Mouse (Mus musculus) liver, embryonic 14.5 days (tissue): ENCODE measurements around the gene Gm10198. TPM values are rescaled to one million over a fixed set of nuclear protein-coding genes. Genes with fewer than 3 reads are reported as not detected.
A peak's percentile ranks its signal among the peaks of the same experiment; 100 is the strongest.

Source experiments
- ATAC-seq: fragments of 200-750 bp; cut with Nextera tagmentation; 2 replicates; pipeline ENCODE4 v1.8.0; 2017; ENCODE audit warnings: moderate number of reproducible peaks, mild to moderate bottlenecking, moderate library complexity; ENCODE audit not compliant: insufficient read depth
- DNase-seq, 3 experiments: peaks; one replicate each; pipeline ENCODE4 v3.0.0-alpha.2; 2012 to 2013; ENCODE audit warnings: low read depth in 3 of 3, low spot score in 3 of 3
- H3K27ac ChIP-seq: fragments of 300-500 bp; sonication (generic); 2 replicates; pipeline ENCODE4 v1.5.1; 2014; ENCODE audit warnings: moderate library complexity, mild to moderate bottlenecking, control low read depth, inconsistent platforms
- H3K27me3 ChIP-seq: fragments of 300-500 bp; sonication (generic); 2 replicates; pipeline ENCODE4 v1.6.1; 2014; ENCODE audit warnings: mild to moderate bottlenecking, low read length, moderate library complexity; ENCODE audit not compliant: control insufficient read depth, insufficient read depth
- H3K36me3 ChIP-seq: fragments of 300-500 bp; sonication (generic); replicated peaks from 2 replicates; pipeline ENCODE4 v1.6.1; 2014; ENCODE audit warnings: low read depth; ENCODE audit not compliant: control insufficient read depth, insufficient read depth
- H3K4me1 ChIP-seq, 2 experiments: fragments of 200-500 bp in 1 of 2; fragments of 300-500 bp in 1 of 2; sonication (generic) in 1 of 2; replicated peaks; 2 replicates each; pipeline ENCODE4 v1.6.1; 2012 to 2014; ENCODE audit warnings: antibody characterized with exemption in 1 of 2, inconsistent platforms in 1 of 2, low read length in 1 of 2; ENCODE audit not compliant: control insufficient read depth in 2 of 2, insufficient read depth in 2 of 2
- H3K4me2 ChIP-seq: fragments of 300-500 bp; sonication (generic); 2 replicates; pipeline ENCODE4 v1.6.1; 2014; ENCODE audit warnings: low read depth, mild to moderate bottlenecking, control low read depth, moderate library complexity
- H3K4me3 ChIP-seq, 2 experiments: fragments of 200-500 bp in 1 of 2; fragments of 300-500 bp in 1 of 2; sonication (generic) in 1 of 2; 2 replicates each; pipeline ENCODE4 v1.5.1; 2012 to 2014; ENCODE audit warnings: low read depth in 2 of 2, low read length in 2 of 2, mild to moderate bottlenecking in 2 of 2, control low read depth in 1 of 2, inconsistent platforms in 1 of 2, moderate library complexity in 1 of 2; ENCODE audit not compliant: insufficient read depth in 1 of 2
- H3K9ac ChIP-seq: fragments of 300-500 bp; sonication (generic); replicated peaks from 2 replicates; pipeline ENCODE4 v1.6.1; 2014; ENCODE audit warnings: mild to moderate bottlenecking, control low read depth, moderate library complexity
- H3K9me3 ChIP-seq: fragments of 300-500 bp; sonication (generic); 2 replicates; pipeline ENCODE4 v1.6.1; 2016; ENCODE audit warnings: low read length, mixed read lengths; ENCODE audit not compliant: control insufficient read depth
- CTCF ChIP-seq: IDR thresholded peaks from 2 replicates; pipeline ENCODE4 v1.5.1; 2016; ENCODE audit warnings: antibody characterized with exemption, low read depth, control low read depth
- EP300 ChIP-seq: IDR thresholded peaks from 2 replicates; pipeline ENCODE4 v1.6.1; 2016; ENCODE audit warnings: antibody characterized with exemption, low read depth
- WGBS: fragments of 180-500 bp; shearing (Covaris S2); extraction: QIAGEN DNeasy Blood & Tissue Kit; methylation state at CpG from one replicate; pipeline ENCODE4 v1.1.7; 2014; ENCODE audit not compliant: insufficient replicate concordance; 5-methylcytosine and 5-hydroxymethylcytosine counted together
- polyA plus RNA-seq, 2 experiments: library from polyadenylated mRNA; depleted of rRNA in 1 of 2; stranded (reverse) in 1 of 2; unstranded in 1 of 2; fragments of >200 nt; fragmentation: Nextera tagmentation in 1 of 2; extraction: Ambion mirVana in 1 of 2; gene quantifications; 2 replicates each; pipeline versions ENCODE4 v1.2.1 to v1.2.3; 2012 to 2014

Gm10198 gene
- polyA plus RNA-seq, 2 experiments: not detected

DNA sequence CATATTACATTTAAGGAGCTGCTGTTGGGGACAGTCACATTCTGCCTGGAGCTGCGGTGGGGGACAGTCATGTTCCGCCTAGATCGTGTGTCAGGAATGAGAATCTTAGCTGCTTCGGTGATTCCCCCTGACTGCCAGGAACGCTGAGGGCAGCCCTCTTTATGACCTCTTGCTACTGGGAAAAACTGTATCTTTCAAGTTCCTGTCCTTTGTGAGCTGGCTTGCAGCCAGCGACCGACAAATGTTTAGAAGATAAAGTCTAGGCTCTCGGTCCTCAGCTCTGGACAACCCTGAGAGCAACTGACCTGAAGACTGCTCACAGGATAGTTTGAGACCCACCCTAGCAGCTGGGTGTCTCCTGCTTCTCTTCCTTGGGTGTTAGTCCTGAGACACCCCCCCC lies 37.3 kb upstream of the Gm10198 start:
- WGBS: 11% methylated on average over 8 of the region's 8 CpGs
- Histone ChIP-seq H3K4me3 (no peak overlapping the region), H3K9ac (0 out of 2 replicates have a peak overlapping the region, but pooled peaks have one; percentile 11), H3K9me3 (no peaks in the 10 kb centered on the region; the same call in 1 of the 2 replicates), H3K27me3 (no peaks in the 10 kb centered on the region), H3K4me2 (peak overlapping the region; percentile 38), H3K36me3 (no peaks in the 10 kb centered on the region), H3K4me1 (peaks cover 38 to 39% of the 10 kb centered on the region in 2 experiments), H3K27ac (peak overlapping the region; percentile 3)
- peak; percentile 38; the same call in 1 of the 2 replicates for ATAC-seq
- TF ChIP-seq EP300: 0 out of 2 replicates have a peak, but pooled peaks have one; percentile 16
- no peak for TF ChIP-seq CTCF
- DNase-seq: peak; percentile 41 to 67 (median 51)

DNA sequence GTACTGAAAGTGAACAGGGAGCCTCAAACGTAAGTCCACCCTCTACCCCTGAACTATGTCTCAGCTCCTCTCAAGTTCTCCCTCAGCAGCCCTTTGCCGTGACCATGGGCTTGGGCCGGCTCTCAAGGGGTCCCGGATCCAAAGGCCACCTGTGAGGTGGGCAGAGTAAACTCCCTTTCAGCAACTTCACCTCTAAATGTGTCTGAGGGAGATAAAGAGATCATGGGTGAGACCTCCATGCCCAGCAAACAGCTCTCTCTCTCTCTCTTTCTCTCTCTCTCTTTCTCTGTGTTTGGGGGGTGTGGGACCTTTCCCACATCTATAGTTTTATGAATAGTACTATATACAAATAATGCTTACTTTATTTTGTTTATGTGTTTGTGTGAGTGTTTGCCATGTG lies 36.2 kb upstream of the Gm10198 start:
- peaks cover 38 to 39% of the 10 kb centered on the region in 2 experiments for H3K4me1 ChIP-seq
- peak overlapping the region; percentile 21 for H3K9ac ChIP-seq
- H3K4me3 ChIP-seq: no peak overlapping the region
- H3K27me3 ChIP-seq: no peaks in the 10 kb centered on the region
- peak; percentile 72 for ATAC-seq
- peak overlapping the region; percentile 42 for H3K4me2 ChIP-seq
- TF ChIP-seq EP300 (peak; percentile 64; the same call in 1 of the 2 replicates), CTCF (no peak)
- H3K9me3 ChIP-seq: peaks cover 3% of the 10 kb centered on the region; the same call in 1 of the 2 replicates
- 28% methylated on average over 4 of the region's 4 CpGs for WGBS
- H3K27ac ChIP-seq: peak overlapping the region; percentile 71
- DNase-seq: no peak
- no peaks in the 10 kb centered on the region for H3K36me3 ChIP-seq

DNA sequence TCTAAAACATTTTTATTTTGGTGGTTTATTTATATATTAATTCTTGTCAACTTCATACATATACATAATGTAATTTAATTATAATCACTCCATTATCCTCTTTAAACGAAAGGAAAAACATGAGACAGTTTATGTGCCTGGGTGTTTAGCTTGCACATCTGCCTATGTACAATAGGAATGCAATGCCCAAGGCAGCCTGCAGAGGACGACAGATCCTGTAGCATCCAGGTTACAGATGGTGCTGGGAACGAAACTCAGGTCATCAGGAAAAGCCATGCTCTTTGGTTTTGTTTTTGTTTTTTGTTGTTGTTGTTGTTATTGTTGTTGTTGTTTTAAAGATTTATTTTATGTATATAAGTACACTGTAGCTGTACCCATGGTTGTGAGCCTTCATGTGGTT lies 32.4 kb upstream of the Gm10198 start:
- no peak for ATAC-seq
- H3K4me3 ChIP-seq: no peak overlapping the region
- no peaks in the 10 kb centered on the region for H3K36me3 ChIP-seq
- no peak overlapping the region for H3K4me2 ChIP-seq
- H3K9ac ChIP-seq: no peak overlapping the region
- peaks cover 18% of the 10 kb centered on the region in 2 experiments for H3K4me1 ChIP-seq
- no peak overlapping the region for H3K27ac ChIP-seq
- no peak for TF ChIP-seq EP300
- peak; percentile 45 for TF ChIP-seq CTCF
- 73% methylated on average over 3 of the region's 3 CpGs for WGBS
- peaks cover 3% of the 10 kb centered on the region; the same call in 1 of the 2 replicates for H3K9me3 ChIP-seq
- no peak for DNase-seq
- H3K27me3 ChIP-seq: no peaks in the 10 kb centered on the region

DNA sequence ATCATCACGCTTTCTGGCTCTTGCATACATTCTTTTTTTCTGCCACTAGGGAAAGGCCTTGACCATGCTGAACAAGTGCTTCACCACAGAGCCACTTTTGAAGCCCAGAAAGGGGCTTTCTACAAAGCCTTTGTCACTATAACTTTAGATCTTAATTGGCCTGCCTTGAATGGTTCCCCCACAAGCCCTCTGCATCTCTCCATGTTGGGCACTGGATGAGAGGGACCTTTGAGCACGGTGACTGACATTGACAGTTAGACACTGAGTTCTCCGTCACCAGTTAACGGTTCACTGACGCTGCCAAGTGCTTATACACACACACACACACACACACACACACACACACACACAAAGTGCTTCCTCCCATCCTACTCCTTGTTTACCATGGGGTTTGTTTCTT lies 30.0 kb upstream of the Gm10198 start:
- H3K27me3 ChIP-seq: no peaks in the 10 kb centered on the region
- DNase-seq (no peak), ATAC-seq (no peak)
- no peaks in the 10 kb centered on the region for H3K36me3 ChIP-seq
- H3K4me1 ChIP-seq: no peaks in the 10 kb centered on the region
- TF ChIP-seq EP300 (no peak), CTCF (no peak)
- peaks cover 3% of the 10 kb centered on the region; the same call in 1 of the 2 replicates for H3K9me3 ChIP-seq
- H3K4me3 ChIP-seq: no peak overlapping the region
- 74% methylated on average over 5 of the region's 5 CpGs for WGBS
- H3K9ac ChIP-seq: no peak overlapping the region
- H3K27ac ChIP-seq: no peak overlapping the region
- no peak overlapping the region for H3K4me2 ChIP-seq

DNA sequence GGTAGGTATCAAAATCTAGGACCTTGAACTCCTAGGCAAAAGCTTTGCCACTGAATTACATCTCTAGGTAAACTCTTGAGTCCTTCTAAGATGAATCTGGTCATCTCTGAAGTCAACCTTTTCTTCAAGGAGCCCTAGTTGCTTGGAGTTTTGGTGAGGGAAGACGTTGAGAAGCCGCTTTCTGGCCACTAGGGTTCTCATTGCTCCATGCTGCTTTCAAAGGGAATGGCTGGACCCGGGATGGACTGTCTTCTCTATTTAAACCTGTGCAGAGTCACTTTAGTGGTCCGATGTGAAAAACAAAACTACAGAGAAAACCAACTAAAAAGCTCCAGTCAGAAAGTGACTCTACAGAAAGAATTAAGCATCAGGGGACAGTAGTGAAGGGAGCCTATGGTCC lies 18.4 kb upstream of the Gm10198 start:
- Histone ChIP-seq H3K27me3 (no peaks in the 10 kb centered on the region; the same call in 1 of the 2 replicates), H3K4me2 (no peak overlapping the region), H3K9me3 (no peaks in the 10 kb centered on the region), H3K4me1 (peaks cover 0 to 3% of the 10 kb centered on the region in 2 experiments; a peak in 1 of 4 replicates), H3K9ac (no peak overlapping the region), H3K36me3 (no peaks in the 10 kb centered on the region), H3K27ac (no peak overlapping the region), H3K4me3 (no peak overlapping the region)
- no peak for TF ChIP-seq EP300
- TF ChIP-seq CTCF: peak; percentile 59
- DNase-seq (no peak), ATAC-seq (no peak)
- 42% methylated on average over 4 of the region's 4 CpGs for WGBS
